In the genomic region with DNA sequence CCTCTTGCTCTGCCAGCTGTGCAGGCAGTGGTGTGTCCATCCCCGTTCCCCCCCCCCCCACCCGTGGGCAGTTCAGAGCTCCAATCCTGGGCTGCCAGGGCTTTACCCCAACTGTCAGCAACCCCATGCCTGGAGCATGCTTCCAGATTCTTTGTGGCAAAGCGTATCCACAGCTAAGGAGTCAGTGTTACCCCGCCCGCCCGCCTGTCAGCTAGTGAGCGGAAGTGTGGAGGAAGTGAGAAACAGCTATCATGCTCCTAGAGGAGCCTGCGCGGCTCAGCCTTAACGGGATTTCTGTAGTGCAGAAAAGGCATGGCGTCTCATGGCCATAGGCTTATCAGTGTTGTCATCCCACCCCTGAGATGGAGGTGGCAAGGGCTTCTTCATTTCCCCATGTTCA, we compare ENCODE assay signal across 10 mouse cellular contexts. TPM values are rescaled to one million over a fixed set of nuclear protein-coding genes. Genes with fewer than 3 reads are reported as not detected.
DNase-seq lines count a peak whose midpoint lies in the region; ATAC-seq and TF ChIP-seq lines count a peak whose summit lies in the region.
"Had no signal": no experiment of that assay in that cellular context is flagged by ENCODE, and none has a peak within 500 bp of the region (broad histone marks: within the 10 kb centered on the region; RNA-seq: fewer than 3 reads in every experiment).

No protein-coding gene starts in this region.

- 67% methylated on average over 11 of the region's 11 CpGs for WGBS in kidney, embryonic 14.5 days

- peaks cover 10% of the 10 kb centered on the region; the same call in 1 of the 2 replicates for H3K4me1 ChIP-seq in kidney, embryonic 14.5 days (ENCODE audit: control insufficient read depth, insufficient read depth, low read length)
- H3K4me1 ChIP-seq in E14TG2a.4 (replicated peaks; ENCODE audit: low read depth, low read length): peaks cover 81% of the 10 kb centered on the region

- H3K9ac ChIP-seq in kidney, embryonic 14.5 days (ENCODE audit: low read depth, low read length): no peak overlapping the region
- H3K9ac ChIP-seq: limb, embryonic 15.5 days had no signal

- H3K9me3 ChIP-seq in kidney, embryonic 14.5 days (ENCODE audit: control insufficient read depth, low read length): no peaks in the 10 kb centered on the region
- H3K9me3 ChIP-seq in E14TG2a.4 (ENCODE audit: low read length): no peaks in the 10 kb centered on the region
- H3K9me3 ChIP-seq: limb, embryonic 15.5 days had no signal

- intact Hi-C loops in gastrocnemius, adult 2 months (cut with DNase I): no loop called here

- no peak for ATAC-seq in kidney, embryonic 14.5 days (ENCODE audit: low FRiP score, low TSS enrichment)
- peak; percentile 66 for ATAC-seq in megakaryocyte progenitor cell, adult 5-6 weeks (replicated peaks; ENCODE audit: poor library complexity)

- peak; percentile 45 to 64 for DNase-seq in kidney, postnatal 4 days
- peak; percentile 26 for DNase-seq in R1 (ENCODE audit: low read depth, low spot score)
- no peak for DNase-seq in urinary bladder, postnatal 25 days (ENCODE audit: low spot score)
- no peak for DNase-seq in gastrocnemius, adult 2 months
- DNase-seq: cerebellum, postnatal 14 days; thymus, postnatal 25 days had no signal

- no peak overlapping the region for H3K4me3 ChIP-seq in kidney, embryonic 14.5 days (ENCODE audit: low read length)
- peak overlapping the region; percentile 50 for H3K4me3 ChIP-seq in E14TG2a.4 (replicated peaks; ENCODE audit: low read length)
- no peak overlapping the region for H3K4me3 ChIP-seq in gastrocnemius, adult 2 months
- H3K4me3 ChIP-seq: limb, embryonic 15.5 days had no signal

- peaks cover 43% of the 10 kb centered on the region for H3K36me3 ChIP-seq in kidney, embryonic 14.5 days (ENCODE audit: control insufficient read depth, insufficient read depth, low read length)
- H3K36me3 ChIP-seq in E14TG2a.4 (ENCODE audit: insufficient read depth, low read length): peaks cover 47% of the 10 kb centered on the region

- no peak for TF ChIP-seq CTCF in E14TG2a.4 (conservative IDR thresholded peaks at IDR 0.05; ENCODE audit: low read length)
- no peak for TF ChIP-seq CTCF in gastrocnemius, adult 2 months (IDR thresholded peaks at IDR 0.05)

- no peaks in the 10 kb centered on the region for H3K27me3 ChIP-seq in kidney, embryonic 14.5 days (ENCODE audit: control insufficient read depth, insufficient read depth, low read length)
- no peaks in the 10 kb centered on the region for H3K27me3 ChIP-seq in E14TG2a.4 (ENCODE audit: insufficient read depth, low read length)
- H3K27me3 ChIP-seq: limb, embryonic 15.5 days had no signal

- no peak overlapping the region for H3K4me2 ChIP-seq in kidney, embryonic 14.5 days (replicated peaks; ENCODE audit: low read depth, low read length)
- H3K4me2 ChIP-seq: limb, embryonic 15.5 days had no signal

- H3K27ac ChIP-seq in kidney, embryonic 14.5 days (ENCODE audit: low read depth, low read length): no peak overlapping the region
- H3K27ac ChIP-seq in gastrocnemius, adult 2 months: no peak overlapping the region
- H3K27ac ChIP-seq: limb, embryonic 15.5 days had no signal

RNA-seq across cellular contexts. Expression of gene Arhgap23, which starts 21.2 kb away (rescaled TPM):
- 5.2 and 7.4 TPM in 2 replicates for polyA plus RNA-seq in kidney, embryonic 14.5 days (2014; fragmentation: Nextera tagmentation; extraction: Ambion mirVana)
- 6.3 and 8.0 TPM in 2 replicates for total RNA-seq in megakaryocyte progenitor cell, adult 5-6 weeks (2015)
- total RNA-seq in megakaryocyte progenitor cell, adult 5-6 weeks (2017): 5.6 and 6.1 TPM in 2 replicates
- total RNA-seq in gastrocnemius, adult 2 months (2021): 1 to 10 TPM; 5.9 to 7.5 TPM

RNA-seq across cellular contexts. Expression of gene Socs7, which starts 31.8 kb away (rescaled TPM):
- polyA plus RNA-seq in kidney, embryonic 14.5 days (2014; fragmentation: Nextera tagmentation; extraction: Ambion mirVana): 2.5 and 3.7 TPM in 2 replicates
- total RNA-seq in megakaryocyte progenitor cell, adult 5-6 weeks (2015): 5.3 and 7.2 TPM in 2 replicates
- total RNA-seq in megakaryocyte progenitor cell, adult 5-6 weeks (2017): 10.2 and 11.0 TPM in 2 replicates
- 10 to 100 TPM; 43.2 to 48.6 TPM for total RNA-seq in gastrocnemius, adult 2 months (2021)

RNA-seq across cellular contexts. Expression of gene Gpr179, which starts 42.3 kb away (rescaled TPM):
- 0.07 and 0.10 TPM in 2 replicates for polyA plus RNA-seq in kidney, embryonic 14.5 days (2014; fragmentation: Nextera tagmentation; extraction: Ambion mirVana)
- total RNA-seq in megakaryocyte progenitor cell, adult 5-6 weeks (2015): 0.02 and 0.05 TPM in 2 replicates
- 0.10 TPM in 1 of 2 replicates, not detected in the other for total RNA-seq in megakaryocyte progenitor cell, adult 5-6 weeks (2017)
- total RNA-seq in gastrocnemius, adult 2 months (2021): under 1 TPM in 1 of 2 experiments, not detected in 1; 0.03 TPM

Comparison
In these comparisons a context has a peak if more than half of its experiments do, and no peak if none do; other contexts are left out.
1. DNase-seq: peak in kidney, postnatal 4 days (2 of 2) and R1 (single experiment); none in urinary bladder, postnatal 25 days (single experiment) and gastrocnemius, adult 2 months (single experiment).